Mouse (Mus musculus) cortical plate, adult 2 months (tissue): ENCODE data around the gene Baz2b.

Experiments
- CTCF ChIP-seq: fragments of 200-500 bp; IDR thresholded peaks from 2 replicates; pipeline ENCODE4 v1.5.1; 2011; ENCODE audit warnings: mild to moderate bottlenecking, control low read depth, low read length; ENCODE audit not compliant: insufficient read depth; ENCODE audit errors: extremely low read depth
- POLR2A ChIP-seq: fragments of 200-500 bp; IDR thresholded peaks from 2 replicates; pipeline ENCODE4 v1.6.1; 2011; ENCODE audit warnings: mild to moderate bottlenecking, low read length, control low read depth; ENCODE audit not compliant: insufficient read depth; ENCODE audit errors: extremely low read depth

DNA sequence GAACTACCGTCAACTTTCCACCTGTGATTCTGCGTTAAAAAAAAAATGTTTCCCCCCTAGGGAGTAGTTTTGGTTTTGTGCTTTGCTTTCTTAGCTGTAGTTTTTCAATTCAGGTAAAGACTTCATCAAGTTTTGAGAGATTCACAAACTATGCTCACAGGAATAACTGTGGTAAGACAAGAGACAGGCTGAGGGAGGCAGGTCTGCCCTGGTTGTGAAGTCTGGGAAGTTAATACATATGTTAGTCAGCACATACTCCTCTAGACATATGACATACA is 249.2 kb downstream of the Baz2b start:
- TF ChIP-seq CTCF: no peak
- TF ChIP-seq POLR2A: no peak
